Mouse (Mus musculus): Measurements from ENCODE around the gene Trim8. TPM values are rescaled to one million over a fixed set of nuclear protein-coding genes. Genes with fewer than 3 reads are reported as not detected.

Trim8 gene
- polyA plus RNA-seq, 2 experiments from 2014 or later, result 16.3 to 21.5 TPM

GRCm38 (mm10) chr19:46524601-46525321, 23.3 kb downstream of the Trim8 start:
- ATAC-seq, result no peak

- ATAC-seq, result no peak
These were observed 24.5 kb downstream of the Trim8 start for GRCm38 (mm10) chr19:46525691-46526631.

- no peak for ATAC-seq
These were observed 26.4 kb downstream of the Trim8 start for GRCm38 (mm10) chr19:46527632-46528528.

- ATAC-seq, result peak; percentile 50
These were observed 27.2 kb downstream of the Trim8 start for GRCm38 (mm10) chr19:46528529-46529213.

- no peak for ATAC-seq
These were observed 28.3 kb downstream of the Trim8 start for GRCm38 (mm10) chr19:46529601-46530448.

GRCm38 (mm10) chr19:46530449-46530990, 29.0 kb downstream of the Trim8 start:
- ATAC-seq, result no peak

GRCm38 (mm10) chr19:46531071-46532030, 29.8 kb downstream of the Trim8 start:
- no peak for ATAC-seq

- no peak for ATAC-seq
These were observed 30.7 kb downstream of the Trim8 start for GRCm38 (mm10) chr19:46532031-46532688.

- ATAC-seq, result no peak
These were observed 31.6 kb downstream of the Trim8 start for GRCm38 (mm10) chr19:46533066-46533465.

GRCm38 (mm10) chr19:46533525-46533924, 32.0 kb downstream of the Trim8 start:
- ATAC-seq, result no peak

GRCm38 (mm10) chr19:46534542-46535098, 33.1 kb downstream of the Trim8 start:
- ATAC-seq, result no peak

- ATAC-seq, result no peak
These were observed 35.9 kb downstream of the Trim8 start for GRCm38 (mm10) chr19:46537357-46537756.

- no peak for ATAC-seq
These were observed 36.7 kb downstream of the Trim8 start for GRCm38 (mm10) chr19:46538213-46538612.

GRCm38 (mm10) chr19:46542750-46543149, 41.2 kb downstream of the Trim8 start:
- ATAC-seq, result no peak

GRCm38 (mm10) chr19:46547565-46547964, 46.1 kb downstream of the Trim8 start:
- no peak for ATAC-seq

GRCm38 (mm10) chr19:46548110-46548509, 46.6 kb downstream of the Trim8 start:
- no peak for ATAC-seq

GRCm38 (mm10) chr19:46550385-46550784, 48.9 kb downstream of the Trim8 start:
- ATAC-seq, result no peak

- no peak for ATAC-seq
These were observed 51.0 kb downstream of the Trim8 start for GRCm38 (mm10) chr19:46552496-46552895.

Data from CD4-positive, CD25-positive, alpha-beta regulatory T cell, adult 4 months (primary cell).